Mouse (Mus musculus): Measurements from ENCODE around the gene Ttc22.
A peak's percentile ranks its signal among the peaks of the same experiment; 100 is the strongest.

Gene Ttc22

DNA sequence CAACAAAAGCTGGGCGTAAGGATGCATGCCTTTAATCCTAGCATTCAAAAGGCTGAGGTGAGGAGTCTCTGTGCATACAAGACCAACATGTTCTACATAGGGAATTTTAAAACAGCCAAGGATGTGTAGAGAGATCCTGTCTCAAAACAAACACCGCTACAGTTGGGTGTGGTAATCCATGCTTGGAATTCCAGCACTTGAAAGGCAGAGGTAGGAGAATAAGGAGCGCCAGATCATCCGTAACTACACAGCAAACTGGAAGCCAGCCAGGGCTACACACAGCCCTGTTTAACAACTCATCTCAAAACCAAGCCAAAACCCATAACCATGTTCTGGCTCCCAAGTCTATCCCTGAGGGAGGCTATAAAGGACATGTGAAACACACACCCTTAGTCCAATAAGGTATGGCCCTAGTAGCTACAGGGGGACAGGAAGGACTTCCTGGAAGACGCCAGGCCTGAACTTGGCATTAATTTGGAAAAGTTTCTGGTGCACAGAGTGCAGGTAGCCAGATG is 41.8 kb downstream of the Ttc22 start:
- no peak for DNase-seq (ENCODE audit: low spot score)

DNA sequence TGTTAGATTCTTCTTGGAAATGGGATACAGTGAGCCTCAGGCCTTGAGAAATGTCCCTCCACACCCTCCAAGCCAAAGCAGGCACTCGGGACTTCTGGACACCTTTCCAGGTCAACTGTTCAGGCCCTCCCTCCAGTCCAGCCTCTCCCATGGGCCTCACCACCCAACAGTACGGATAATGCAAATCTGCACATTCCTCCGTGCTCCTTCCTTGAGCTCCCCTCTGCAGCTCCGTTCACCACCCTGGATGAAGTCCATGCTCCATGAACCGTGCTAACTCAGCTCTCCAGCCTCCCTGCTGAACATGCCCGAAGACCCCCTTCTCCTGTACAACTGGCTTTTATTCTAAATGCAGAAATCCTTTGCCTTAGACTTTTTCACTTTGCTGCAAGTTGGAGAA is 42.5 kb downstream of the Ttc22 start:
- DNase-seq (ENCODE audit: low spot score), result no peak

DNA sequence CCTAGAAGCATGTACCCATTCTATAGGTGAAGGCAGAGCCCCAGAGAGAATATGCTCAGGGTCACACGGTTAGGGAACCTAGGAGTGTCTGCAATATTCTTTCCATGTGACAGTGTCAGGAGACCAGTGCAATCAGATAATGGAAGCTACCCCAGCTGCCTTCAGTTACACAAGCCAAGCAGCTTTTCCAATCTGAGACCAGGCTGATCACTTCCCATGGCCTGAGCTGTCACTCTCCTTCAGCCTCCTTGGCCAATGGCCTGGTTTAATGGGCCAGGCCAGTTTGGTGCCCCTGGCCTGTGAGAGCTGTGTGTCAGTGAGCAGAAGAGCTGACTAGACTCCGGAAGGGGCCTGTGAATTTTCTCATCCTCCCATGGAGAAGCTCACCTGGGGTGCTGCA is 43.0 kb downstream of the Ttc22 start:
- DNase-seq (ENCODE audit: low spot score), result no peak

DNA sequence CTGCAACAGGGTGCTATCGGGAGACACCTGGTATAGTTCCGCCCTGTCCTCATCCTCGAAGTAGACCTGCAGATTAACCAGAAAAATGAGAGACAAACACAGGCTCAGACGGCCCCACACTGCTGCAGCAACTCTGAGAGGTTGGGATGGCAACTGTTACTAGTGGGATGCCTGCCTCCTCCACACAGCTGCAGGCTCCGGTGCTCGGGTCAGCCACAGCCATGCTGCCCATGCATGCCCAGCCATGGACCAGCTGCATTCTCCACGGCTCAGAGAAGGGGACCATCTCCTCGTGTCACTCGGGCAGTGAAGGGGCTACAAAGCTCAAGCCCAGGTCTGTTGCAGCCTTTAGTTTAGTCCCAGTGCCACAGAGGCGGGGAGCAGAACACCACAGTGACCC is 43.4 kb downstream of the Ttc22 start:
- DNase-seq (ENCODE audit: low spot score), result no peak

DNA sequence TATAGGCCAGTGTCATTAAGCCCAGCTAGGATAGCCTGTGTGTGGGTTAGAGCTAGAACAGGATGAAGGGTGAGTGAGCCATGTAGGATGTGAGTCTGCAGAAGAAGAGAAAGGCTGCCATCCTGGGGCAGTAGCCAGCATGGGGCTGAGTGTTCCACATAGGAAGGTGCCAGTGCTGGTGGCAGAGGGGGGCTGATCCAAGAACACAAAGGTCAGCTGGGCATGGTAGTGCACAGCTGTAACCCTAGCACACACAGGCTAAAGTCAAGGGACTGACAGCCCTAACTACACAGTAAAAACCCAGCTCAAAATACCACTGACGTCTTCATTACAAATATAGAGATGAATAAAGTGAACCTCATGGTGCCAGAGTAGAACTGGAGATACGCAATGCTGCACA is 44.3 kb downstream of the Ttc22 start:
- no peak for DNase-seq (ENCODE audit: low spot score)

DNA sequence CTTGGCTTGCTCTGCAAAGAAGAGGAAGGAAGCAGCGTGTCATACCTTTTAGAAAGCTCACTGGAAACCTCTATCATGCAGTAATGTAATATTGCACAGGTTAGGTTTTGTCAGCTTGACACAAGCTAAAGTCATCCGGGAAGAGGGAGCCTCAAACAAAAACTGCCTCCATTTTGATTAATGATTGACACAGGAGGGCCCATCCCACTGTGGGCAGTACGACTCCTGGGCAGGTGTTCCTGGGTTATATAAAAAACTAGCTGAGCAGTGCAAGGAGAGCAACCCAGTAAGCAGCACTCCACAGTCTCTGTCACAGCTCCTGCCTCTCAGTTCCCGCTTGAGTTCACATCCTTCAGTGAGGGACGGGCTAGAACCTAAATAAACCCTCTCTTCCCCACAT is 54.5 kb downstream of the Ttc22 start:
- no peak for DNase-seq (ENCODE audit: low spot score)

DNA sequence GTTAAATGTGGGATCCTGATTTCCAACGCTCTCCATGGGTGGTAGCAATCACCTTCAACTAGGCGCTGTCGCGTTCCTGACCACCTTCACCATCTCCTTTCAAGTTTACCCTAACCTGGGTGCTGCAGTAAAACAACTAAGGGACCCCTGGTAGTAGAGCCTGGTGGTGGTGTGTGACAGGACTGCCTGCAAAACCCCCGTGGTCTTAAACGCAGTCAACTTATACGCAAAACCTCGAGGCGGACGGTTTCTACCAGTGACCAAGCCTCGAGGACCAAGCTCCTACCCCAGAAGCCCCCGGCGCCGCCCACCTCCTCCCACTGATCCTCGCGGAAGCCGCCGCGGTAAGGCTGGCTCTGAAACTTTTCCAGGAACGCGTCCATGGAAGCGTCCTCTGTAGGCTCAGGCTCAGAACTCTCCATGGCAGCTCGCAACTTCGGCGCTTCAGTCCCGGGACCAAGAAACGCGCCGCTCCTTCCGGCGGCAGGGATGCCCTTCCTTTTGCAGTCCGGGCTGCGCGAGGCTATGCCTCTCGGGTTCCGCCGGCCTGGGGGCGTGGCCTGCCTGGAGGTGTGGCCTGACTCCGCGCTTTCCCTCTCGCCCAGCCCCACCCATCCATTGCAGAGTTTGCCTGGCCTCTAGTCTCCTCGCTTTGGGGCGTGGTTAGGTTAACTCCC is 56.3 kb downstream of the Ttc22 start, which contains the start of gene Ttc4:
TSS of gene Ttc4 (minus strand) at position 503 of the 677 bp plus-strand sequence.
- peak; percentile 63 for DNase-seq (ENCODE audit: low spot score)

DNA sequence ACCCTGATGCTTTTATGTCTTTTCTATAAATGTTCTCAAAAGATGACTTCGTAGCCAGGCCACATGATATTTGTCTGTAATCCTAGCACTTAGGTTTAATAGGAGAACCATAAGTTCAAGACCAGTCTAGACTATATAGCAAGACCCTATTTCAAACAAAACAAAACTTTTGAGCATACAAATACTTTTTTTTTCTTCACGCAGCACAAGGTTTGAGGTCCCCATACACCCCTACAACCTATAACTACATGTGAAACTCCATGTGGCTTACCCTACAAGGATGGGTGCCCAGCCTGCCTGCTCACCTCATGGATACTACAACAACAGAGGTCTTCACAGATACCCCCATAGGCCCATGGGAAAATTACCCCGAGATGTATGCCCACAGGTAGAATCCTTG is 56.9 kb downstream of the Ttc22 start:
- DNase-seq (ENCODE audit: low spot score), result no peak

DNA sequence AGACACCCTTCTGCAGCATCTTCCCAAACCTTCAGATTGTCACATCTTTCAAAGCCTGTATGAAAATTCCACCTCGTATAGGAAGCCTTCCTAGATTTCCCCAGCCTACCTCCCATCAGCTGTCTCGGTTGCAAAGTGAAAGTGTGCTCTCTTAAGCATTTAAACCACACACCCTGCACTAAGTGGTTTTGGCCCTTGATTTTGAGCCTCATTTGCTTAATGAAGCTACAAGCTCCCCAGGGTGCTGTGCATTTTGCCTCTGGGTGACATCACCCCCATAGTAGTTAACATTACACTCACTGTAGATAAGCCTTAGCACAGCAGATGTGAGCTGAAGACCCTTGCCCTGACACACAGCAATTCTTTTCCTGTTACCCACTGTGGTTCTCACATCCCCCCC is 58.7 kb downstream of the Ttc22 start:
- no peak for DNase-seq (ENCODE audit: low spot score)

DNA sequence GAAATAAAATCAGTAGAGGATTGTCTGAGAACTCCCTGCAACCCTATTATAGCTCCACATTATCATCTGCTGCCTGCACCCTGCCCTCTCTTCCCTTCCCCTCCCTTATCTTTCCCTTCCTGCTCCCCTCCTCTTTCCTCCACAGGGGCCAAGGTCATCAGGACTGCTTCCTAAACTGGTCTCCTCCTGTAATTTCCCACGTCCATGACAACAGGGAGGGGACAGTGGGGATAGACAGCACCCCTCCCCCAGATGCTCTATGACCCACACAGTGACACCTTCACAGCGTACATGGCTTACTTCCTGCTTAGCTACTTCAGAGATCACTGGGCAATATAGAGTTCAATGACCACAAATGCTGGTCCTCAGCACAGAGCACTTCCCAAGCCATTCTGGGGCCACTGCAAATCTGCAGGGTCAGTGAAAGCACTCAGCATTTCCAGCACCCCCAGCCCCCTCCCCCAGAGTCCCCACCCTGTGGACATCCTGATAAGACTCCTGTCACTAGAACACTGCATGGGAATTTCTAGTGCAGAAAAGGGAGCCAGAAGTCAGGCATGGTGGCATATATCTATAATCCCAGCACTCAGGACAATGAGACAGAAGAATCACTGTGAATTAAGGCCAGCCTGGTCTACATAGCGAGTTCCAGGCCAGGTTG is 66.5 kb downstream of the Ttc22 start:
- DNase-seq (ENCODE audit: low spot score), result no peak

Data from urinary bladder, postnatal 10 days (tissue).